Mouse (Mus musculus) CH12.LX (cell line): Measurements from ENCODE around the gene Rngtt.

Experiments used
- CTCF ChIP-seq, 2 experiments: IDR thresholded peaks in 1 of 2; conservative IDR thresholded peaks in 1 of 2; 2 replicates each; pipeline ENCODE4 v1.5.1; 2011 to 2012; ENCODE audit warnings: low read depth in 2 of 2, low read length in 2 of 2, improper control_type of control experiment in 1 of 2, inconsistent platforms in 1 of 2, mild to moderate bottlenecking in 1 of 2, moderate library complexity in 1 of 2
- ETS1 ChIP-seq: conservative IDR thresholded peaks from 2 replicates; pipeline ENCODE4 v1.6.1; 2012; ENCODE audit warnings: low read depth, mild to moderate bottlenecking, inconsistent platforms, low read length, improper control_type of control experiment, moderate library complexity
- MAFK ChIP-seq: IDR thresholded peaks from 2 replicates; pipeline ENCODE4 v1.6.1; 2011; ENCODE audit warnings: low read length, improper control_type of control experiment; ENCODE audit not compliant: insufficient replicate concordance
- UBTF ChIP-seq: IDR thresholded peaks from 2 replicates; pipeline ENCODE4 v1.6.1; 2012; ENCODE audit warnings: low read depth, mild to moderate bottlenecking, inconsistent platforms, low read length, improper control_type of control experiment, moderate library complexity
- USF2 ChIP-seq: conservative IDR thresholded peaks from 2 replicates; pipeline ENCODE4 v1.6.1; 2011; ENCODE audit warnings: low read depth, low read length, improper control_type of control experiment

DNA sequence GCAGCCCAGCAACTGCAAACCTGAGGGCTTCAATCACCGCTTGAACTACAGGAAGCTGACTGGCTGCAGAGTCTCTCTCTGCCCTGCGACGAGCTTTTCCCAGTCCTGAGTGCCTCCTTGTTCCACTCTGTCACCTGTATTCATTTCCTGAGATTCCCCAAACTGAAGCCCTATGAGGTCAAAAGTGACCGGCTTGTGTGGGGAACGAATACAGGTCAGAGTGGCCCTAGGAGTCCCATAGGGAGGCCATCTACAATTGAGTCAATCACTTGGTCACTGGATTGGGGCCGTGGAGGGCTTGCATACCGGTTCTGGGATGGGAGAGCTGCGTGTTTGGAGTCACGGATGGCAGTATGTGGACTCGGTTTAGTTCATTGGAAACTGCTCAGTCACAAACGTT, 236.2 kb downstream of the Rngtt start:
- no peak for TF ChIP-seq CTCF (conservative IDR thresholded peaks at IDR 0.05 in 1 of 2, IDR thresholded peaks at IDR 0.05 in 1 of 2; ENCODE audit: low read depth in 2 of 2, low read length in 2 of 2)
- no peak for TF ChIP-seq MAFK
- no peak for TF ChIP-seq ETS1
- TF ChIP-seq USF2: no peak
- no peak for TF ChIP-seq UBTF
